Mouse (Mus musculus): ENCODE results near the gene Rasal3. TPM values are rescaled to one million over a fixed set of nuclear protein-coding genes. Genes with fewer than 3 reads are reported as not detected.

Gene Rasal3
- polyA plus RNA-seq, 1 experiment from 2014 or later: 1.2 TPM

DNA sequence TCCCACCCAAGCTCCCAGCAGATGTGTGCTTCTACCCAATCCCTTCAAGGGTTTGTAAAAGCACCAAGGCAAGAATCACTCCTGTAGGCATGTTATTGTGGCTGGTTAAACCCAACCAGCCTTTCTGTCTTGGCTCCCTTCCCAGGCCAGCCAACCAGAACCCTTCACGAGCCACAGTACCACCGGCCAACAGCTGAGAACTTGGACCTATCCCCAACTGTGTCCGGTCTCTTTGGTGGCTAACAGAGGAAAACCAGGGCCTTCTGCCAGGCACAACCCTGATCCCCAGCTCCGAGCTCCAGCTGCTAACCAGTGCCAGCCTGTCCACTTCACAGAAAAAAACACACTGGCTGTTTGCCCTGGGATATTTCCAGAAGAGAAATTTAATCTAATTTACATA, 49.7 kb downstream of the Rasal3 start:
- WGBS: 68% methylated on average over 4 of the region's 4 CpGs
- Histone ChIP-seq H3K27ac (no peak overlapping the region), H3K27me3 (no peaks in the 10 kb centered on the region), H3K9me3 (no peaks in the 10 kb centered on the region), H3K4me1 (peaks cover 10% of the 10 kb centered on the region), H3K4me2 (no peak overlapping the region), H3K9ac (no peak overlapping the region), H3K36me3 (peaks cover 55% of the 10 kb centered on the region), H3K4me3 (no peak overlapping the region)
- no peak for ATAC-seq (ENCODE audit: insufficient number of reproducible peaks, insufficient read depth, low FRiP score, low TSS enrichment, low read depth)

DNA sequence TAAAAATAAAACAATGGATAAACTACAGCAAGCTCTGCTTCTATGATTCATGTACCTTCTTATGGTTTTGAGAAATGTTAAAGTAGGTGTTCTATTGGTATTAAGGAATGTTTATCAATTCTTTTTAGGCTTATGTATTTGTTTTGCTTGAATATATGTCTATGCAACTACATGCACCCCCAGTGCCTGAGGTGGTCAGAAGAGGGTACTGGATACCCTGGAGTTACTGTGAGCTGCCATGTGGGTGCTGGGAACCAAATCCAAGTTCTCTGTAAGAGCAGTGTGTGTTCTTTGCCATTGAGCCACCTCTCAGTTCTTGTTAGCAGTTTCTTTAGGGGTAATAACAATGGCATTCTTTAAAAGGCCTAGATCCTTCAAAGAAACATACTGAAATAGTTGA, 51.7 kb downstream of the Rasal3 start:
- Histone ChIP-seq H3K27me3 (no peaks in the 10 kb centered on the region), H3K9ac (no peak overlapping the region), H3K4me1 (peaks cover 17% of the 10 kb centered on the region), H3K9me3 (no peaks in the 10 kb centered on the region), H3K4me3 (no peak overlapping the region), H3K4me2 (no peak overlapping the region), H3K36me3 (peaks cover 36% of the 10 kb centered on the region), H3K27ac (no peak overlapping the region)
- no peak for ATAC-seq (ENCODE audit: insufficient number of reproducible peaks, insufficient read depth, low FRiP score, low TSS enrichment, low read depth)

DNA sequence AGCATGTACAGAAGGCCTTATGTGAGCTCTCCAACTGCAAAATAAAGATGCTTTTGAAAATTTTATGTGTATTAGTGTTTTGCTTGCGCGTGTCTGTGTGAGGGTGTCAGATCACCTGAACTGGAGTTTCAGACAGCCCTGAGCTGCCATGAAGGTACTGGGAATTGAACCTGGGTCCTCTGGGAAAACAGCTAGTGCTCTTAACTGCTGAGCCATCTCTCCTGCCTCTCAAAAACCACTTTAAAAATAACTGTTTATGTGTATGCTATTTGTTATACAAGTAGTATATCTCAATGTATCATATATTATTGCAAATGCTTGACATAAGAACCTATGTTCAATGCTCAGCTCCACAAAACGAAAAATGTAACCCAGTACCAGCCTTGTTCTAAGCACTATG, 52.1 kb downstream of the Rasal3 start:
- no peak overlapping the region for H3K27ac ChIP-seq
- peak overlapping the region; percentile 69 for H3K4me3 ChIP-seq
- WGBS: 71% methylated on average over 3 of the region's 3 CpGs
- H3K36me3 ChIP-seq: peaks cover 31% of the 10 kb centered on the region
- peaks cover 17% of the 10 kb centered on the region for H3K4me1 ChIP-seq
- no peaks in the 10 kb centered on the region for H3K9me3 ChIP-seq
- no peak overlapping the region for H3K9ac ChIP-seq
- no peaks in the 10 kb centered on the region for H3K27me3 ChIP-seq
- ATAC-seq (ENCODE audit: insufficient number of reproducible peaks, insufficient read depth, low FRiP score, low TSS enrichment, low read depth): no peak
- peak overlapping the region; percentile 89 for H3K4me2 ChIP-seq

DNA sequence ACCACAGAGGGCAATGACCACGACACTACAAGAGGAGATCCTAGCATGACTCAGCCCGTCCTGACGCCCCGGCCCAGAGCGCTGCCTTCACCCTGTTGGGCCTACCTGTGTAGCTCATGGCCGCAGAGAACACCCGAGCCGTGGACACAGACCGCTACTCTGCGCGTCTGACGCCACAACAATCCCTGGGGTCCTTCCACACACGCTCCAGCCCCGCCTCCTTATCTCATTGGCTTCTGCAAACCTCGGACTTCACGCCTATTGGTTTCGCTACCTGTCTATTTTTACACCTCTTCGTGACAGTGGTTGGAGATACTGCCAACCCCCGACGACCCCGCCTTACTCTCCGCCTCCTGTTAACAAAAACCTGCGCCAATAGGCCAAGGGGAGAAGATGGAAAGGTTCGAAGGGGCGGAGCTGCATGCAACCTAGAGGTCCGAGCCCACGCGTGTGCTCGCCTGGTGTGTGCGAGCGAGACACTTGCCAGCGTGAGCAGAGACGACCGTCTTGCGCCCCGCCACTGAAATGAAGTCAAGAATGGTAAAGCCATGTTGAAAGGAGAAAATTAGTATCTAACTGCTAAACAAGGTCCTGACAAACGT, 52.9 kb downstream of the Rasal3 start, which contains the start of gene Akap8l:
Gene Akap8l, minus strand, starts transcription at position 226 of the 602 bp plus-strand sequence.
- peak within 1 kb of the TSS; percentile 74 for H3K27ac ChIP-seq
- peak within 1 kb of the TSS; percentile 89 for H3K4me2 ChIP-seq
- peaks cover 17% of the 10 kb centered on the region for H3K4me1 ChIP-seq
- WGBS: under 1% methylated on average over 37 of the region's 37 CpGs
- no peaks in the 10 kb centered on the region for H3K9me3 ChIP-seq
- peak; percentile 95 for ATAC-seq (ENCODE audit: insufficient number of reproducible peaks, insufficient read depth, low FRiP score, low TSS enrichment, low read depth)
- no peaks in the 10 kb centered on the region for H3K27me3 ChIP-seq
- peak within 1 kb of the TSS; percentile 86 for H3K9ac ChIP-seq
- H3K4me3 ChIP-seq: peak within 1 kb of the TSS; percentile 69
- peaks cover 23% of the 10 kb centered on the region for H3K36me3 ChIP-seq

DNA sequence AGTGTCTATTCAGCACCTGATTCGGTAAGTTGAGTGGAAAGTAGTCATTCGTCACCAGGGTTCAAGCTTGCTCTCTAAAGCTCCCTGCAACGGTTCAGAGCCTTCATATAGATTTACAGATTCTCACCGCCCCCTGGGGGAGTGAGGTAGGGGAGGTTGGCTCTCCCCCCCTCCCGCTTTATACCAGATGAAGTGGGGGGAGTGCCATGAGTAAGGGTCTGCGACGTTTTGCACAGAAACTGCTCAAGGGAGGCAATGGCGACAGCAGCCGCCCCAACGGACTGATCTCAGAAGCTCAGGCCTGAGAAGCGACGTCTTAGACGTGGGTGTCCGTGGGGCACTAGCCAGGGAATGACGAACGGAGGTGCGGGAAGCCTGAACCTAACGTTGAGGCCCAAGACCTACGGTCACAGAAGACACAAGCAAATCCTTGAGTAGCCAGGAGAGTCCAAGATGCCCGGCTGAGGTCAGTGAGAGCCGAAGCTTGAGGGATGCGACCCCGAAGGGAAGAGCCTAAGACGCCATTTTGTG, 53.5 kb downstream of the Rasal3 start:
- Histone ChIP-seq H3K4me1 (peaks cover 17% of the 10 kb centered on the region), H3K36me3 (peaks cover 21% of the 10 kb centered on the region), H3K4me3 (peak overlapping the region; percentile 69), H3K9me3 (no peaks in the 10 kb centered on the region), H3K27me3 (no peaks in the 10 kb centered on the region), H3K27ac (peak overlapping the region; percentile 74), H3K4me2 (peak overlapping the region; percentile 89), H3K9ac (peak overlapping the region; percentile 86)
- no peak for ATAC-seq (ENCODE audit: insufficient number of reproducible peaks, insufficient read depth, low FRiP score, low TSS enrichment, low read depth)
- 1% methylated on average over 24 of the region's 24 CpGs for WGBS

DNA sequence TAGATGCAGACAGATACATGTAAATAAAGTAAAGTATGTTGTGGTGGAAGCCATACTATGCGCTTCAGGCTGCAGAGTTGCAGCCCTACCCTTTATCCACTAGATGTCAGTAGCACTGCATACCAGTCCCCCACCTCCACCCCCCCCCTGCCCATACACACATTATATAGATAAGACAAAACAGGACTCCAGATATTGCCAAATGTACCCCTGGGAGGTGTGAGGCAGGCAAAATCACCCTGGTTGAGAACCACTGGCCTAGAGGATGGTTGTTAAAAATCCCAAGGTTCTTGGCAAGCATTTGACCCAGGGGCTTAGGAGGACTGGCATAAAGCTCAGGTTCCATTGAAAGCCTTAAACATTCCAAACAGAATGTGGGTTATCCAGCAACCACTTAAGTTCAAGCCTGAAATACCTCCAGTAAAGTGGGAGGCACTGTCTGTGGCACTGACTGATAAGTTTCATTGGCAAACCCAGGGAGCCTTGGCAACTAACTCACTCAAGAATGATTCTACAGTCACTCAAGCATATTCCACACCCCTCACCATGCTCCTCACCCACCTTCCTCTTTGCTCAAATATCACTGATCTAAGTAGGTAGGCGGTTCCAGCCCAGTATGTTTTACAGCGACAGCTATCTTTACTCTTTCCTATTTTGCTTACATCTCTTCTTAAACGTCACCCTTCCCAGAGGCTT, 54.2 kb downstream of the Rasal3 start:
- peak overlapping the region; percentile 89 for H3K4me2 ChIP-seq
- H3K27ac ChIP-seq: no peak overlapping the region
- H3K4me1 ChIP-seq: peaks cover 17% of the 10 kb centered on the region
- H3K36me3 ChIP-seq: peaks cover 19% of the 10 kb centered on the region
- H3K9ac ChIP-seq: peak overlapping the region; percentile 86
- H3K9me3 ChIP-seq: no peaks in the 10 kb centered on the region
- 9% methylated on average over 4 of the region's 4 CpGs for WGBS
- ATAC-seq (ENCODE audit: insufficient number of reproducible peaks, insufficient read depth, low FRiP score, low TSS enrichment, low read depth): no peak
- peak overlapping the region; percentile 69 for H3K4me3 ChIP-seq
- no peaks in the 10 kb centered on the region for H3K27me3 ChIP-seq

DNA sequence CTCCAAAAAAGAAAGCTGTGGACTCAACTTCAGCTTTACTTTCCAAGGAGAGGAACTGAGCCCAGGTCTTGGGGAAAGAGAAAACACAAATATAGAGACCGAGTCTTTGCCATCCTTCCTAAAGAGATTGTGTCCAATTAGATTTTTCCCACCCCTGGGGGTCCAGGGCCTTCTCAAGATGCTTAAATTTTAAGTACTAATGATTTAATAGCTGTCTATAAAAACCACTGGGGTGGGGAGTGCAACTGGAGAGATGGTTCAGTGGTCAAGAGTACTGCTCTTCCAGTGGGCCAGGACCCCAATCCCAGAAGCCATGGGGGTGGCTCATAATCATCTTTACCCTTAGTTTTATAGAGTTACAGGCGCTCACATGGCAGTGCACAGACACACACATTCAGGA, 55.0 kb downstream of the Rasal3 start:
- Histone ChIP-seq H3K36me3 (peaks cover 17% of the 10 kb centered on the region), H3K27ac (no peak overlapping the region), H3K4me3 (no peak overlapping the region), H3K4me1 (peaks cover 17% of the 10 kb centered on the region), H3K27me3 (no peaks in the 10 kb centered on the region), H3K9me3 (no peaks in the 10 kb centered on the region), H3K9ac (peak overlapping the region; percentile 86; the same call in 1 of the 2 replicates), H3K4me2 (peak overlapping the region; percentile 89)
- 85% methylated on average over 2 of the region's 2 CpGs for WGBS
- no peak for ATAC-seq (ENCODE audit: insufficient number of reproducible peaks, insufficient read depth, low FRiP score, low TSS enrichment, low read depth)

DNA sequence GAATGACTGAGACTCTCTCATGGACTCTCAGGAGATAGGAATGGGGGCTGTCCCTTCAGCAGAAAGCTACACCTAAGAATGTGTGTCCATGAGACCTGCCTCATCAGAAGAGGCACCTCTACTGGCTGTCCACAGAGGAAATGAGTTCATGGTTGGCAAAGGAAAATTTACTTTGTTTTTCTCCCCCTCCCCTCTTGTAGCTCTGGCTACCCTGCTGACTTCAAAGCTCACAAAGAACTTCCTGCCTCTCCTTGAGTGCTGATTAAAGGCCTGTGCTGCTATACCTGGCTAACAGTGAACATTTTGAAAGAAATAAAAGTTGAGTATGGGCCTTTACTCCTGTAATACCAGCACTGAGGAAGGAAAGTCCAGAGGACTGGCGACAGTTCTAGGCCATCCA, 62.3 kb downstream of the Rasal3 start:
- H3K9ac ChIP-seq: no peak overlapping the region
- H3K9me3 ChIP-seq: no peaks in the 10 kb centered on the region
- H3K36me3 ChIP-seq: peaks cover 51% of the 10 kb centered on the region
- H3K4me3 ChIP-seq: no peak overlapping the region
- H3K4me1 ChIP-seq: no peaks in the 10 kb centered on the region
- ATAC-seq (ENCODE audit: insufficient number of reproducible peaks, insufficient read depth, low FRiP score, low TSS enrichment, low read depth): no peak
- H3K27me3 ChIP-seq: no peaks in the 10 kb centered on the region
- H3K4me2 ChIP-seq: no peak overlapping the region
- 84% methylated on average over 1 of the region's 1 CpGs for WGBS
- no peak overlapping the region for H3K27ac ChIP-seq

Small RNA genes within 50 kb of the gene (microRNA-seq; reads per million reads assigned to microRNA genes)
- gene Gm22201: not detected

Other genes starting within 250 kb of the Rasal3 start
- 16.1 and 16.8 TPM in 2 replicates for gene Notch3, start 236.7 kb downstream of the Rasal3 start, polyA plus RNA-seq (2015; fragmentation: Nextera tagmentation; extraction: Ambion mirVana)
- gene Ephx3, start 214.0 kb downstream of the Rasal3 start, polyA plus RNA-seq (2015; fragmentation: Nextera tagmentation; extraction: Ambion mirVana): 0.77 and 1.1 TPM in 2 replicates
- 106 and 117 TPM in 2 replicates for gene Brd4, start 118.9 kb downstream of the Rasal3 start, polyA plus RNA-seq (2015; fragmentation: Nextera tagmentation; extraction: Ambion mirVana)
- 120 and 123 TPM in 2 replicates for gene Akap8, start 82.3 kb downstream of the Rasal3 start, polyA plus RNA-seq (2015; fragmentation: Nextera tagmentation; extraction: Ambion mirVana)
- 110 and 113 TPM in 2 replicates for gene Akap8l, start 53.0 kb downstream of the Rasal3 start, polyA plus RNA-seq (2015; fragmentation: Nextera tagmentation; extraction: Ambion mirVana)
- gene Wiz, start 14.1 kb downstream of the Rasal3 start, polyA plus RNA-seq (2015; fragmentation: Nextera tagmentation; extraction: Ambion mirVana): 25.3 and 28.7 TPM in 2 replicates
- gene Pglyrp2, start 20.6 kb upstream of the Rasal3 start, polyA plus RNA-seq (2015; fragmentation: Nextera tagmentation; extraction: Ambion mirVana): 0.08 and 0.15 TPM in 2 replicates
- gene Cyp4f39, start 49.1 kb upstream of the Rasal3 start, polyA plus RNA-seq (2015; fragmentation: Nextera tagmentation; extraction: Ambion mirVana): 2.0 and 3.5 TPM in 2 replicates
- gene Cyp4f17, start 102.5 kb upstream of the Rasal3 start, polyA plus RNA-seq (2015; fragmentation: Nextera tagmentation; extraction: Ambion mirVana): 18.4 and 20.3 TPM in 2 replicates
- gene Cyp4f16, start 133.0 kb upstream of the Rasal3 start, polyA plus RNA-seq (2015; fragmentation: Nextera tagmentation; extraction: Ambion mirVana): 20.5 and 23.0 TPM in 2 replicates
- not detected in 2 replicates for gene Cyp4f37, start 217.7 kb upstream of the Rasal3 start, polyA plus RNA-seq (2015; fragmentation: Nextera tagmentation; extraction: Ambion mirVana)

Data from embryonic facial prominence, embryonic 13.5 days (tissue).